Mouse (Mus musculus) limb, embryonic 10.5 days (tissue): ENCODE data around the gene Gnb2. TPM values are rescaled to one million over a fixed set of nuclear protein-coding genes. Genes with fewer than 3 reads are reported as not detected.

ENCODE experiments used
- DNase-seq: peaks from one replicate; pipeline ENCODE4 v3.0.0-alpha.2; 2017; ENCODE audit warnings: low spot score
- H3K27ac ChIP-seq: fragments of 300-500 bp; sonication (generic); 2 replicates; pipeline ENCODE4 v1.5.1; 2016; ENCODE audit warnings: mild to moderate bottlenecking
- H3K27me3 ChIP-seq: fragments of 300-500 bp; sonication (generic); 2 replicates; pipeline ENCODE4 v1.6.1; 2016; ENCODE audit warnings: low read depth, mild to moderate bottlenecking; ENCODE audit not compliant: poor library complexity, severe bottlenecking
- H3K36me3 ChIP-seq: fragments of 300-500 bp; sonication (generic); 2 replicates; pipeline ENCODE4 v1.6.1; 2016; ENCODE audit warnings: mild to moderate bottlenecking, moderate library complexity
- H3K4me1 ChIP-seq: fragments of 300-500 bp; sonication (generic); 2 replicates; pipeline ENCODE4 v1.6.1; 2016
- H3K4me3 ChIP-seq: fragments of 300-500 bp; sonication (generic); 2 replicates; pipeline ENCODE4 v1.5.1; 2016; ENCODE audit warnings: mild to moderate bottlenecking, moderate library complexity
- H3K9me3 ChIP-seq: fragments of 300-500 bp; sonication (generic); replicated peaks from 2 replicates; pipeline ENCODE4 v1.6.1; 2016; ENCODE audit warnings: mild to moderate bottlenecking
- WGBS: fragments of 180-500 bp; shearing (Covaris S2); methylation state at CpG from one replicate; pipeline ENCODE4 v1.1.7; 2016; 5-methylcytosine and 5-hydroxymethylcytosine counted together
- polyA plus RNA-seq: library from polyadenylated mRNA; unstranded; fragments of >200 nt; fragmentation: Nextera tagmentation; extraction: Ambion mirVana; gene quantifications from 2 replicates; pipeline ENCODE4 v1.2.1, GENCODE M21; 2016

The Gnb2 gene
- polyA plus RNA-seq, 1 experiment from 2014 or later, result 295 TPM

DNA sequence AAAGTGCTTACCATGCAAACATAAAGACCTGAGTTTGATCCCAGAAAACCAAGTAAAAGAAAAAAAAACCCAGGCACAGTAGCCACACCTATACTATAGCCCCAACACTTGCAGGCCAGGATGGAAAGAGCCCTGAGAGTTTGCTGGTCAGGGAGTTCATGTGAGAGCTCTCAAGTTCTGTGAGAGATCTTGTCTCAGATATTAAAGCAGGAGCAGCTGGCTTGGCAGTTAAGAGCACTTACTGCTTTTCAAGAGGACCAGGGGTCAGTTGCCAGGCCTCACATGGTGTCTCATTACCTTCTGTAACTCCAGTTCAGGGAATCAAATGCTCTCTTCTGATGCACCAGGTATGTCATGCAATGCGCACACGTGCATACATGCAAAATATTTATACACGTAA lies 1.5 kb upstream of the Gnb2 start:
- Histone ChIP-seq H3K36me3 (peaks cover 9% of the 10 kb centered on the region), H3K4me1 (peaks cover 31% of the 10 kb centered on the region), H3K27me3 (no peaks in the 10 kb centered on the region), H3K4me3 (no peak overlapping the region), H3K9me3 (no peaks in the 10 kb centered on the region), H3K27ac (no peak overlapping the region)
- DNase-seq, result no peak
- 95% methylated on average over 3 of the region's 3 CpGs for WGBS

GRCm38 (mm10) chr5:137532808-137533116 lies 548 bp downstream of the Gnb2 start:
- under 1% methylated on average over 12 of the region's 12 CpGs for WGBS
- Histone ChIP-seq H3K36me3 (peaks cover 29% of the 10 kb centered on the region), H3K9me3 (no peaks in the 10 kb centered on the region), H3K4me3 (peak overlapping the region; percentile 77), H3K27ac (peak overlapping the region; percentile 97), H3K27me3 (no peaks in the 10 kb centered on the region), H3K4me1 (peaks cover 41% of the 10 kb centered on the region)
- no peak for DNase-seq

DNA sequence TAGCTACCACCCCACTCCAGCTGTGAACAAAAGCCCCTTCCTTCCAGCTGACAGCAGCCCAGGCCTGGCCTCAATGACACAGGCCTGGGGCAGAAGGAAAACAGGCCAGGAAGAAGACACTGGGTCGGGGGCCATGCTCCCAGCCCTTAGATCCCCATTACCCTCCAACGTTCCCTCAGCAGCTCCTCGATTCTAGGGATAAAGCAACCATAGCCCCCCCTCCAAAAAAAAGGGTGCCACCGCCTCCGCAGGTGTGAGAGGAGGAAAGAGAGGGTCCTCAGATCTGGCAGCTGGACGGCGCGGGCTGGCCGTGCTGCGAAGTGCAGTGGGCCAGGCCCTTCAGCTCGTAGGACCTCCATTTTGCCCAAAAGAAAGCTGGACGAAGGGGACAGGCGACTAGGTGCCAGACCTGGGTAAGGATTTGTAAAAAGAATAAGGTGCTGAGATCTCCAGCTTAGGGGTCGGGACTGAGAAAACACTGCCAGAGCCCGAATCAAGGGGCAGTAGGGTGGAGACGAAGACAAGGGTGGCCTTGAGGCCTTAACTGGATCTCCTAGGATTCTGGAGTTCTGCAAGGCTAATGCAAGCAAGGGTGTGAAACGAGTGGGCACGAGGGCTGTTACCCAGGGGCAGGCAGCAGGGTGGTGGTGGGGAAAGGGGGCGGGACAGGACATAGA lies 1.0 kb downstream of the Gnb2 start:
- Histone ChIP-seq H3K27ac (peak overlapping the region; percentile 97), H3K4me3 (peak overlapping the region; percentile 77), H3K4me1 (peaks cover 41% of the 10 kb centered on the region), H3K9me3 (no peaks in the 10 kb centered on the region), H3K36me3 (peaks cover 34% of the 10 kb centered on the region), H3K27me3 (no peaks in the 10 kb centered on the region)
- WGBS, result 1% methylated on average over 19 of the region's 19 CpGs
- DNase-seq, result peak; percentile 60

DNA sequence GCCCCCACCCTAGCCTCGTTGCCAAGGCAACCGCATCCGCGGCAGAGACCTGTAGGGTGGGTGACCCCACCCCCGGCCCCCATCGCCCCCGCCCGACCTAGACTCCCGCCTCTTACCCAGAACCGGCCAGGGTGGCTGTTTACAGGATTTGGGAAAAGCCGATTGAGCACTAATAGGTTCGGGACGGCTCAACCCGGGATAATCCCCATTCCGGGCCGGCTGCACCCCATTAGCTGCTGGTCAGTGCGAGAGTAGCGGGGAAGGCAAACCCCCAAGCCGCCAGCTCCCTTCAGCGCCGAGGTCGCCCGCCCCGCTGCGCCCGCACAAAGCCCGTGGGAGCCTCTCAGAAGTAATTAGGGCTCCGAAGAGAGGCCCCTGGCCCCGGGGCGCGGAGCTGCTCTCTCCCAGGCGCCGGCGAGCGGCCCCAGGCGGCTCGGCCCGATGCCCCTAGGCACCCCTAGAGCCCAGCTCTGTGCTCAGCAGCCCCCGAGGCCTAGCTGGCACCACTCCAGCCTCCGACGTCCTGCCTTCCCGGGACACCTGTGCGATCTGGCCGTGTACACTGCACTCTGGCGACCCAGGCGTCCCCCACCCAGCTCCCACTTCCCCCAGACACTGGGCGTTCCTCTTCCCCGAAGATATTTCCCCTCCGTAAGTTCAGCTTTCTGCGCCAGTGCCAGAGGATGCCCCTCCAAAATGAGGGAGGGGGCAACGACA lies 1.7 kb downstream of the Gnb2 start:
- H3K4me1 ChIP-seq, result peaks cover 43% of the 10 kb centered on the region
- under 1% methylated on average over 51 of the region's 51 CpGs for WGBS

GRCm38 (mm10) chr5:137530588-137531413 lies 2.5 kb downstream of the Gnb2 start:
- H3K9me3 ChIP-seq, result no peaks in the 10 kb centered on the region
- WGBS, result 2% methylated on average over 40 of the region's 46 CpGs
- peaks cover 48% of the 10 kb centered on the region for H3K4me1 ChIP-seq
- peaks cover 48% of the 10 kb centered on the region for H3K36me3 ChIP-seq
- H3K27ac ChIP-seq, result peak overlapping the region; percentile 97
- no peaks in the 10 kb centered on the region for H3K27me3 ChIP-seq
- DNase-seq, result peak; percentile 65
- H3K4me3 ChIP-seq, result peak overlapping the region; percentile 77

More for the DNA sequence above, 1.7 kb downstream of the Gnb2 start:
- Histone ChIP-seq H3K27ac (peak overlapping the region; percentile 97), H3K4me3 (peak overlapping the region; percentile 77), H3K9me3 (no peaks in the 10 kb centered on the region), H3K36me3 (peaks cover 41% of the 10 kb centered on the region), H3K27me3 (no peaks in the 10 kb centered on the region)
- peak; percentile 82 for DNase-seq

DNA sequence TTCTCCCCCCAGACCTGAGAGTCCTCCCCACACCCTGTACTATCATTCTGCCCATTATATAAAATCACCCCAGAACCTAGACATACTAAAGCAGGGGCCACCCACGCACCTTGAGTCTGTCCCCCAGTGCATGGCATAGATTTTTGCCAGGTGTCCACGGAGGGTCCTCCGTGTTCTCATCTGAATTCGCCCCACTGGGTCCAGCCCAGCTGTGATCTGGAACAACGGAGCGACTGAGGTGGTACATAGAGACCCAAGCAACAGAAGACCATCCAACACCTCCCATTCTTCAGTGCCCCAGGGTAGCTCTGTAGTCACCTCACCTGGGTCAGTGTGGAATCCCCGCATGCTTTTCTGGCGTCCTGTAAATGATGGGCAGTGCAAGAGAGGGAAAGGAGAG lies 3.2 kb downstream of the Gnb2 start:
- Histone ChIP-seq H3K4me1 (peaks cover 53% of the 10 kb centered on the region), H3K36me3 (peaks cover 56% of the 10 kb centered on the region), H3K9me3 (no peaks in the 10 kb centered on the region), H3K27ac (peak overlapping the region; percentile 97), H3K27me3 (no peaks in the 10 kb centered on the region), H3K4me3 (peak overlapping the region; percentile 77)
- DNase-seq, result no peak
- 80% methylated on average over 8 of the region's 8 CpGs for WGBS

DNA sequence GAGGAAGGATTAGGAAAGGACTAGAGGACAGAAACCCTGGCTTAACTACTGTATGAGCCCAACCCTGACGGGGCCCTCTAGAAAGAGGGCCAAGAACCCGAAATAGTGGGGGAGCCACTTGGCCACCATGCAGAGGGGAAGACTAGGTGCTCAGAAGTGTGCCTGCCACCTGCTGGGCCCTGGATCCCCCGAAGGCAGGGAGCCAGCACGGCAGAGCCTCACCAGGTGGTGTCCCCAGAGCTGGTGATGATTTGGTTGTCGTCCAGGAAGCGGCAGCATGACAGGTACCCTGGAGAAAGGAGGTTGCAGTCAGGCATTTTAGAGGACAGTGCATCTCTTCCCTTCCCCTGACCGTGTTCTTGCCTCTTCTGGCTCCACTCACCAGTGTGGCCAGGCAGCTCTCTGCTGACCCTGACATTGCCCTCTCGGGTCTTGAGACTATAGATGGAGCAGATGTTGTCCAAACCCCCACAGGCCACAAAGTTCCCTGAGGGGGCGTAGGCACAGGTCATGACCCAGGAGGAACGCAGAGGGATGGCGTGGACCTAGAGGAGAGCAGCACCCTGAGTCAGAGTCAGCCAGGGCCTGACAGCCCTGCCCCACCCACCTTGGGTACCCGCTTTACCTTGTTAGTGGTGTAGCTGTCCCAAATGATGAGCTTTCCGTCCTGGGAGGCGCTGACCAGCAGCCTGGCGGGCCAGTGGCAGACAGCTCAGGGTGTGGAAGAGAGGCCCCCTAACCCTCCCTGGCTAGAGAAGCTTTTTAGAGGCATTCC lies 3.9 kb downstream of the Gnb2 start:
- H3K27ac ChIP-seq, result no peak overlapping the region
- H3K4me3 ChIP-seq, result peak overlapping the region; percentile 77; the same call in 1 of the 2 replicates
- H3K27me3 ChIP-seq, result no peaks in the 10 kb centered on the region
- peaks cover 53% of the 10 kb centered on the region for H3K4me1 ChIP-seq
- WGBS, result 77% methylated on average over 15 of the region's 15 CpGs
- H3K9me3 ChIP-seq, result no peaks in the 10 kb centered on the region
- H3K36me3 ChIP-seq, result peaks cover 62% of the 10 kb centered on the region
- DNase-seq, result no peak

GRCm38 (mm10) chr5:137528247-137528968 lies 4.9 kb downstream of the Gnb2 start:
- Histone ChIP-seq H3K36me3 (peaks cover 72% of the 10 kb centered on the region), H3K9me3 (no peaks in the 10 kb centered on the region), H3K4me1 (peaks cover 47% of the 10 kb centered on the region), H3K27me3 (no peaks in the 10 kb centered on the region), H3K4me3 (no peak overlapping the region; the same call in 1 of the 2 replicates), H3K27ac (no peak overlapping the region)
- 90% methylated on average over 22 of the region's 22 CpGs for WGBS
- DNase-seq, result no peak

GRCm38 (mm10) chr5:137527413-137527812 lies 5.9 kb downstream of the Gnb2 start:
- H3K4me1 ChIP-seq, result peaks cover 47% of the 10 kb centered on the region
- 78% methylated on average over 1 of the region's 1 CpGs for WGBS

GRCm38 (mm10) chr5:137526192-137526936 lies 6.9 kb downstream of the Gnb2 start:
- peak; percentile 41 for DNase-seq

More at GRCm38 (mm10) chr5:137527413-137527812, 5.9 kb downstream of the Gnb2 start:
- Histone ChIP-seq H3K27me3 (no peaks in the 10 kb centered on the region), H3K27ac (no peak overlapping the region), H3K36me3 (peaks cover 82% of the 10 kb centered on the region), H3K4me3 (no peak overlapping the region), H3K9me3 (no peaks in the 10 kb centered on the region)
- no peak for DNase-seq

GRCm38 (mm10) chr5:137525511-137525910 lies 7.8 kb downstream of the Gnb2 start:
- Histone ChIP-seq H3K4me1 (peaks cover 29% of the 10 kb centered on the region), H3K9me3 (no peaks in the 10 kb centered on the region), H3K36me3 (peaks cover 98% of the 10 kb centered on the region), H3K27me3 (no peaks in the 10 kb centered on the region), H3K4me3 (no peak overlapping the region), H3K27ac (no peak overlapping the region)
- WGBS, result 84% methylated on average over 16 of the region's 16 CpGs
- no peak for DNase-seq

More at GRCm38 (mm10) chr5:137526192-137526936, 6.9 kb downstream of the Gnb2 start:
- Histone ChIP-seq H3K27ac (0 out of 2 replicates have a peak overlapping the region, but pooled peaks have one; percentile 23), H3K4me1 (peaks cover 37% of the 10 kb centered on the region), H3K27me3 (no peaks in the 10 kb centered on the region), H3K9me3 (no peaks in the 10 kb centered on the region), H3K36me3 (peaks cover 93% of the 10 kb centered on the region), H3K4me3 (peak overlapping the region; percentile 22; the same call in 1 of the 2 replicates)
- 55% methylated on average over 16 of the region's 16 CpGs for WGBS
